Mouse (Mus musculus): ENCODE data around the gene Gde1.

Gde1 gene

GRCm38 (mm10) chr7:118705101-118705961, at the start of gene Gde1:
Gene Gde1 (minus strand): TSS chr7:118705778.
- DNase-seq (ENCODE audit: low read depth, low spot score): peak; percentile 95

GRCm38 (mm10) chr7:118751625-118752024, 46.0 kb upstream of the Gde1 start:
- DNase-seq (ENCODE audit: low read depth, low spot score): no peak

GRCm38 (mm10) chr7:118749706-118750105, 44.1 kb upstream of the Gde1 start:
- peak; percentile 63 for DNase-seq (ENCODE audit: low read depth, low spot score)

- no peak for DNase-seq (ENCODE audit: low read depth, low spot score)
Observed at GRCm38 (mm10) chr7:118747891-118748672, 42.5 kb upstream of the Gde1 start.

GRCm38 (mm10) chr7:118744766-118745165, 39.2 kb upstream of the Gde1 start:
- no peak for DNase-seq (ENCODE audit: low read depth, low spot score)

GRCm38 (mm10) chr7:118742278-118742677, 36.7 kb upstream of the Gde1 start:
- DNase-seq (ENCODE audit: low read depth, low spot score): no peak

GRCm38 (mm10) chr7:118740532-118741338, 35.2 kb upstream of the Gde1 start:
- DNase-seq (ENCODE audit: low read depth, low spot score): peak; percentile 99

- peak; percentile 91 for DNase-seq (ENCODE audit: low read depth, low spot score)
Observed at GRCm38 (mm10) chr7:118739975-118740531, 34.5 kb upstream of the Gde1 start, which contains the start of gene Vps35l. Gene Vps35l (plus strand): TSS chr7:118740226.

- DNase-seq (ENCODE audit: low read depth, low spot score): no peak
Observed at GRCm38 (mm10) chr7:118738730-118739129, 33.2 kb upstream of the Gde1 start.

GRCm38 (mm10) chr7:118733225-118733624, 27.6 kb upstream of the Gde1 start:
- DNase-seq (ENCODE audit: low read depth, low spot score): no peak

- DNase-seq (ENCODE audit: low read depth, low spot score): no peak
Observed at GRCm38 (mm10) chr7:118731781-118732180, 26.2 kb upstream of the Gde1 start.

GRCm38 (mm10) chr7:118728846-118729587, 23.4 kb upstream of the Gde1 start:
- no peak for DNase-seq (ENCODE audit: low read depth, low spot score)

- no peak for DNase-seq (ENCODE audit: low read depth, low spot score)
Observed at GRCm38 (mm10) chr7:118725459-118725858, 19.9 kb upstream of the Gde1 start.

- DNase-seq (ENCODE audit: low read depth, low spot score): no peak
Observed at GRCm38 (mm10) chr7:118723927-118724326, 18.3 kb upstream of the Gde1 start.

- DNase-seq (ENCODE audit: low read depth, low spot score): no peak
Observed at GRCm38 (mm10) chr7:118718066-118718465, 12.5 kb upstream of the Gde1 start.

GRCm38 (mm10) chr7:118714873-118715272, 9.3 kb upstream of the Gde1 start:
- no peak for DNase-seq (ENCODE audit: low read depth, low spot score)

- DNase-seq (ENCODE audit: low read depth, low spot score): peak; percentile 98
Observed at GRCm38 (mm10) chr7:118712228-118713173, 6.9 kb upstream of the Gde1 start, which contains the start of gene Ccp110. Gene Ccp110 (plus strand): TSS chr7:118712552.

- no peak for DNase-seq (ENCODE audit: low read depth, low spot score)
Observed at GRCm38 (mm10) chr7:118710776-118711175, 5.2 kb upstream of the Gde1 start.

GRCm38 (mm10) chr7:118708002-118708401, 2.4 kb upstream of the Gde1 start:
- DNase-seq (ENCODE audit: low read depth, low spot score): no peak
